Mouse (Mus musculus) cerebellum, adult 2 months (tissue): ENCODE data around the gene Phactr2.

ENCODE experiments used
- CTCF ChIP-seq: fragments of 200-500 bp; IDR thresholded peaks from 2 replicates; pipeline ENCODE4 v1.5.1; 2011; ENCODE audit warnings: low read depth, mild to moderate bottlenecking, control low read depth, low read length, moderate library complexity, borderline replicate concordance; ENCODE audit not compliant: insufficient read depth
- POLR2A ChIP-seq: fragments of 200-500 bp; IDR thresholded peaks from 2 replicates; pipeline ENCODE4 v1.6.1; 2011; ENCODE audit warnings: low read length, control low read depth, borderline replicate concordance; ENCODE audit not compliant: insufficient read depth

- no peak for TF ChIP-seq POLR2A
- no peak for TF ChIP-seq CTCF
Measured at GRCm38 (mm10) chr10:13323806-13324411, 150.3 kb downstream of the Phactr2 start.
